Mouse (Mus musculus) c-Kit-negative CD71-positive TER-119-positive erythroid progenitor cells, embryonic 14.5 days (primary cell): ENCODE data around the gene Pax1.

Experiments used
- DNase-seq: peaks from one replicate; pipeline ENCODE4 v3.0.0-alpha.2; 2013; ENCODE audit warnings: low read depth, low spot score

Gene Pax1

DNA sequence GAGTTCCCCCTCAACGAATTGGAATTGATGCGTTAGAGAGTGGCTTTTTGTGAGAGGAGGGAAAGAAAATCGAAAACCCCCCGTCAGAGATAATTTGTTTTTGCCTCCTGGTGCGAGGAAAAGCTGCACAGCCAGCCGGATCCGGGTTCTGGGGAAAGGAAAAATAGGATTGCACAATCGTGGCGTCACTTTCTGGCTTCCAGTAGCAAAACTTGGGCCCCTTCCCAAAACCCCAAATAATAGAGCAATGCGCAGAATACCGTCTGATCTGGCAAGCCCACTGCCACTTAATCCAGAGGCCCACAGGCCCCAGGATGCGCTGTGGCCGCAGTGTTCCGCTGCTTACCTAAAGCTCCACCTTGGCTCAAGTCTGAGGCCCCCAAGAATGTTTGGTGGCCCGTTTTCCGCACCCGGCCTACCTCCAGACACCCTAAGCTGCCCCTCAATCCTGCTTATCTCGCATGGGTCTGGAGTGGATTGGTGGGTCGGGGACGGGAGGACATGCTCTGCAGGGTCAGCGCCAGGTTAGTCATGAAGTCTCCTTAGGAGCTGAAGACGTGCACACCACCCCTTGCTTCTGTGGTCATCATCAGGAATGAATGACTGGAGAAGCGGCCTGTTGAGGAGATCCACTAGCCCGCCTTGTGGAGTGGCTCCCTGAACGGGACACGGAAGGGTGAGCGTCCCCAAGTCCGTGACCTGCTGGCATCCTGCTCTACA is 11.4 kb downstream of the Pax1 start:
- DNase-seq, result no peak

DNA sequence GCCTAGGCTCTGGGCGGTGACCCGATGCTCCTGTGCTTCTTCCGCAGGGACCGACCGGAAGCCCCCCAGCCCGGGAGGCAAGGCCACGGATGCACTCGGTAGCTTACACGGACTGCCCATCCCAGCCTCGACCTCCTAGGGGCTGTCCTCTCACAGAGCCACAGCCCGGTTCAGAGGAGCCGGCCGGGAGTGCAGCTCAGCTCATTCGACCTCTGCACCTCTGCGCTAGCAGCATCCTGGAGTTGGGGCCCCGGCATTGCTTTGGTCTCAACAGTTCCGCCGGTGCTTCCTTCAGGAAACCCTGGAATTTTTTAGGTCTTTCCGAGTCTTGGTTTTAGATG is 11.9 kb downstream of the Pax1 start:
- DNase-seq, result no peak

DNA sequence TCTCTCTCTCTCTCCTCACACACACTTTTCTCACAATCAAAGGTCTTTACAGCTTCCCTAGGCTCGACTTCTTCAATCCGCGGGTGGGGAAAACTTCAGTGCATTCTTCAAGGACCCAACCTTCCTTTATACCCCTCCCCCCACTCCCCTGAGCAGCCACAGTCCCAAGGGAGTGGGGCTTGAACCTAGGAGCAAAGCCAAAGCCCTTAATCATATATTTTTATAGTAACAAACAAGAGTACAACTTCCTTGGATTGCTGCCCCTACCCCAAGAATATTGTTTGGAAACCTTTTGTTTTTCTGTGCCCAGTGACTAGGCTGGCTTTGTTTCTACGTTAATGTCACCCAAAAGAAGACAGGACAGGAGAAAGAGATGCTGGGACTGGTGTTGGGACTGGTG is 12.5 kb downstream of the Pax1 start:
- DNase-seq, result no peak

DNA sequence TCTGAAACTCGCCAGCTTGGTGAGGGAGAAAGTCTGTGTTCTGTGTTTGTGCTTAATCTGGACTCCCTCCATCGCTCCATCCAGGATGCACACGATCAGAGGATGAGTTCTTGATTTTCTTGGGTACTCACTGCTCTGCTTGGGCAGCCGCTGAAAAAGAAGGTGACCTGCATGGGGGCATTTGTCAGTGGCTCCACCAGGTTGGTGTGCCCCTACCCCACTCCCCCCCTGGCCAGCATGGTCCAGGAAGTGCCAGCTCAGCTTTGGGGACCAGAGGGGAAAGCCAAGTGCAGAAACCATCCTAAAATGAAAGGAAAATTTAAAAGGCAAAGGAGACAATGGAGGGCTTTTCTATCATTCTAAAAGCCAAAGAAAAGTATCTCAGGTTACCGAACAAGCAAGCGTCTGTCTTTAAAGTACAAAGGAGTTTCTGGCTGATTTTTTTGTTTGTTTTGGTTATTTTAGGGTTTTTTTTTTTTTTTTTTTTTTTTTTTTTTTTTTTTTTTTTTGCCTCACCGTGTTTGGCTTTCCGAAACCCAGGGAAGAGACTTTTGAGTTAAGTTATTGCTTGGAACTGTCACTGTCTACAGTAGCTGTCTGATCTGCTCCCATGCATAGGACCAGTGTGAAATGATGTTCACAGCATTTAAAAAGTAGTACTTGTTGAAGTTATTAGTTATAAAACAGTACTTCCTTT is 13.4 kb downstream of the Pax1 start:
- DNase-seq, result no peak

DNA sequence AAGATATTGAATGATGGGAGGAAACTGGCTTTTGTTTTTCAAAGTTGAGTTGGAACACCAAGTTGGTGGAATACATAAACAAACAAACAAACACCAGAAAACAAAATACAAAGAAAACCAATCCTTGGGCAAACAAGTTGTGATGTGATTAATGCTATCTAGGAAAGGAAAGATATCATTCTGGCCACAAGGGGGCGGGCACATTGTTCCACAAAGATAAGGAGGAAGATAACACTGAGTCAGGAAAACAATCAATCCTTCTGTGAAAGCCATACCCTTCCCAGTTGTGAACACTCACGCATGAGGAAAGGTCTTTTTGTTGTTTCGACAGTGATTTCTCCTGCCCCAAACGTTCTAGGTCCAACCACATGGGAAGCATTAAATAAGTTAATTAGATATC is 17.2 kb downstream of the Pax1 start:
- DNase-seq, result no peak

DNA sequence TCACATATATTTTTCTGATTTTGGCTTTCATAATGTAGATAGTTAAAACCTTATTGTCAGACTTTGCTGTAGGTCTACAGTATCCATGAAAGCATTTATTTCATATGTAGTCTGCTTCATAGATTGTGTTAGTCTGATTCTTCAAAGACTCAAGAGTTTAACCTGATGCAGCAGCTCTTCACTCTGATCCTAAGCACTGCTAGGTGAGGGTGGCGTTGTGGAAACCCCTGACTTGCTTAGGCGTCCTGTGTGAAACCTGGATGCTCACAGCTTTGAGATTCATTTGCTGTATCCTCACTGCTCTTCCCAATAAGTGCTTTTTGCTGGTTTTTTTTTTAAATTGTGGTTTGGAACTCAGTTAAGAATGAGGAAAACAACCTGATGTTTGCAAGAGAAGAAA is 21.6 kb downstream of the Pax1 start:
- DNase-seq, result no peak

DNA sequence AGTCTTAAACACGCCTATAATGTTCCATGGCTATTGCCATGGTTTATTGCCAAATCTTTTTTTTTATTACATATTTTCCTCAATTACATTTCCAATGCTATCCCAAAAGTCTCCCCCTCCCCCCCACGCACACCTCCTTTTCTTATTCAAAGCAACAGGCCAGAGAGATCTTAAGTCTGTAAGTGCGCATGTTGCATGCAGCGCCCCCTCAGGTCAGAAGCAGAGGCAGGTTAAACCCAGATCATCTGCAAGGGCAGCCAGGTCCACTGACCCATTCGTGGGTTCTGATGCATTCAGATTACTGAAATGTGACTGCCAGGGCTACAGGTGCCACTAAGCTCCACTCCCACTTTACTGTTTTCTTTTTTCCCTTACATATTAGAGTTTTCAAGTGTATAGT is 25.2 kb downstream of the Pax1 start:
- DNase-seq, result no peak

DNA sequence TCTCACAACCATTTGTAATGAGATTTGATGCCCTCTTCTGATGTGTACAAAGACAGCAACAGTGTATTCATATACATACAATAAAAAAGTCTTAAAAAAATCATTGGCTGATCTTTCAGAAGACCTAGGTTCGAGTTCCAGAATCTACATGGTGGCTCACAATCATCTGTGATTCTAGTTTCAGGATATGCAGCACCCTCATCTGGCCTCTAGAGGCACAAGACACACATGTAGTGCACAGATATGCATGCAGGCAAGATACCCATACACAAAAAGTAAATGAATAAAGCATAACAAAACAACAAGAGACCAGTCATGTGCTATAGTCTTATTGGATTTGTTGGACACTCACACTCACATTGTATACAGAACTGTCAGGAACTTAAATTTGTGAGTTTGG is 47.6 kb downstream of the Pax1 start:
- no peak for DNase-seq

DNA sequence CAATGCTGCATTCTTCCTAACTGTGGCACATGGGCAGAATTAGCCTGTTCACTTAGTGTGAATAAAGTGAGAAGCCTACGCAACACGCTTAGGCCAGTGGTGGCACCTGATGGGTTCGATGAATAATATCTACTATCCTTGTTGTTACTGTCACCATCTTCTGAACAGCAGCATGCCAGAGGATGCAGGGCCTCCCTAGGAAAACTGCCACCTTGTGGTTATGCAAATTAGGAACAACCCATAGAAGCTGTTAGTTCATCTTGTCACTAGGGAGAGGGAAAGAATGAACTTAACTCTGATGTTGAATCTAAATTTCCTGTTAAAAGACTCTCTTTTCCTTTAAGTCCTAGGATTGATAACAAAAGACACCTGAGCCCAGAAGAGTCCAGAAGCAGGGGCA is 53.3 kb downstream of the Pax1 start:
- no peak for DNase-seq

DNA sequence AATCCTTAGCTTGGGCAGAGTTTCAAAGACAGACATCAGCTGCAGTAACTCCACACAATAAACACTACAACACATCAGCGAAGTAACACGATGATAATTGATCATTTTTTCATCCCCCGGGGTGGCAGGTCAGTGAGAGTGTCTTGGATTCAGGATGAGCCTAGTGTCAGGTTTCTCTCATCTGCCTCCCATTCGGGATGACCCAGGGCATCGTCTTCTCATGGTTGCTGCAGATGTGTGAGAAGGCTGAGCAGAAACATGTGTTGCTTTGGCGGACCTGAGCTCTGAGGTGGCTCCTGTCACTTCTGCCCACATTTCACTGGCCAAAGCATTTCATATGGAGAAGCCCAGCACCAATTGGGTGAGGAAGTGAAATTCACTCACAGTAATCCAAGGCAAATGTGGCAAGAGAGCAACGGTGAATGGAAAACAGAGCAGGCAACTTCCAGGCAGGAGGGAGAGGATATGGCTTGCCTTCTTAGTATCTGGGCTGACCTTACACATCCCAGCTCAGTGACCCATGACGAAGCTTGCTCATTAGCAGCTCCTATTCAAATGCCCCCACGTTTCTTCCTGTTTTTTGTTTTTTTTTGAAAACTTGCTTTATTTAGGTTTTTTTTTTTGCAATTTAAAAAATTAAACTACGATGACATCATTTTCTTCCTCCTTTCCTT is 63.0 kb downstream of the Pax1 start:
- no peak for DNase-seq

DNA sequence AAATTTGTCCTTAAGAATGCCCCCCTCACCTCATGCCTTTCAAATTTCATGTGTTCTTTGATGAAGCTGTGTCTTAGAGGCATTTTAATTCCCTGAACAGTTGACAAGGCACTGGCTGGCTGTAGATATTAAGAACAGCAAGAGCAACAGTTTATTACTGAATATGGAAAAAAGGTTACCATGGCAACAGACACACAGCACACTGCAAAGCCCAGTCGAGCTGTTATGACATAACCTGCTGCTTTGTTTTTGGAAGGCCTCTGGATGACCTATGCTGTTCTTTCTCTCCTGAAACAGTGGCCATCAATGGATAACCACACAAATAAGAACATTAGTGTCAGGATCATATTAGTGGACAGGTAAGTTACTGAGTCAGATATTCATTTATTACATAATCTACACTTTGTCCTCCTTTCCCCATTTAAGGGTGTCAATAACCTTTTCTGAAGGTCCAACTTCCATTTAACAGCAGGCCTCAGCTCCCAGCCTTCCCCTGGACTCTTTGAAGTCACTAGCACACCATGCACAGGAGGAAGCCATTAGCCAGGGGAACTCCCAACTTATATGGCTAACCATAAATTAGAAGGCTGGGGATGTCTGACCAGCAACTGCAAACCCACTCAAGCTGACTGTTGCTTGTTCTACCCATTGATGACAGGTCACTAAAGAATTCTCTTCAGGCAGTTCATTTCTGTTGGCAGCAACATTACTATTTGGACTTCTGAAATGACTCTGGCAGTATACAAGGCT is 68.1 kb downstream of the Pax1 start:
- no peak for DNase-seq

DNA sequence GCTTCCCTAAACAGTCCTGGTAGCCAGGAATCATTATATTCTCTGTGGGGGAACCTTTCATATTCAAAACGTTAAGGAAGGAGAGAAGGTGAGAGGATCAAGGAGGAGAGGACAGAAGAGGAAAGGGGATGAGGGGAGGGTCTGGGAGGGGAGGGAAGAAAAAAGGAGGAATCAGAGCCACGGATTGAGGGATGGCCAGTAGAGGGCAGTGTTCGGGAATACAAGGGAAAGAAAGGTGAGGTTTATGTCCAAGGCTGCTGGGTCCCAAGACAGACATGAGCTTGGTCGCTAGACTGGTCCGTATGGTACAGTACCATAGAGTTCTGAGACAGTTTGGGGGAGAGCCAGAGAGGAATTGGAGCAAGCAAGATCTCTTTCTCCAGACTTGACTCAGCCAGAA is 71.4 kb downstream of the Pax1 start:
- DNase-seq, result no peak
